Mouse (Mus musculus): ENCODE measurements at regions not wholly inside any gene's neighbourhood (a gene's known extent, or its start where the extent isn't known, plus 50 kb on each side); places are given as distances from the start of the nearest gene placed in this dataset.
A peak's percentile ranks its signal among the peaks of the same experiment; 100 is the strongest.

DNA sequence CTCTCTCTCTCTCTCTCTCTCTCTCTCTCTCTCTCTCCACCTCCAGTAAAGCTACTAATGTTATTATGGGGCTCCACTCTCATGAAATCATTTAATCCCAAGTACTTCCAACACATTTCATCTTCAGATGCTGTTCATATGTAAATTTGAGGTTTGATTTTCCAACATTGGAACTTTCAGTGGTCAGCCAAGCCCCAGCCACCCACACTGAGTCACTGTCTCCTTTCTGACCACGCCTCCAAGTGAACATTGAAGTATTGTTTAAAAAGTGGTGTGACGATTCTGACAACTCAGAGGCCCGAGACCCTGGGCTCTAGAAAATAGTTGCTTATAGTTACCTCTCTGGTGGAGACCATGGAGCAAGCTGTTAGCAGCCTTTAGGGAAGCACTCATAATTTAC is 313.3 kb downstream of the Qdpr start:
- DNase-seq (ENCODE audit: low spot score in 2 of 2) = no peak

DNA sequence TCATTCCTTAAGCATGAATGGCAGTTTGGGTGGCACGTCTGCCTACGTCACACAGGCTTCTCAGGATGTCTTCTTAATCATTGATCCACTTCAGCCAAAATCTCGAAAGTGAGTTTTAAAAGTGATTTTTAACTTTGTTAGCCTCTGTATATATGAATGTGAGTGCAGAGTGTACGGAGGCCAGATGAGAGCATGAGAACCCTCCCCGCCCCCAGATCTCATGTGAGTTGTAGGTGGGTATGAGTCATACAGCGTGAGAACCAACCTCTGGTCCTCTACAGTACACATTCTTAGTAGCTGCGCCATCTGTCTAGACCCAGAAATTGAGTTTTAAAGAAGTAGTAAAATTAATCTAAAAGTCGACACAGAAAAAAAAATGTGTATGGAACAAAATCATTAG is 322.1 kb downstream of the Qdpr start:
- no peak for DNase-seq (ENCODE audit: low spot score in 2 of 2)

DNA sequence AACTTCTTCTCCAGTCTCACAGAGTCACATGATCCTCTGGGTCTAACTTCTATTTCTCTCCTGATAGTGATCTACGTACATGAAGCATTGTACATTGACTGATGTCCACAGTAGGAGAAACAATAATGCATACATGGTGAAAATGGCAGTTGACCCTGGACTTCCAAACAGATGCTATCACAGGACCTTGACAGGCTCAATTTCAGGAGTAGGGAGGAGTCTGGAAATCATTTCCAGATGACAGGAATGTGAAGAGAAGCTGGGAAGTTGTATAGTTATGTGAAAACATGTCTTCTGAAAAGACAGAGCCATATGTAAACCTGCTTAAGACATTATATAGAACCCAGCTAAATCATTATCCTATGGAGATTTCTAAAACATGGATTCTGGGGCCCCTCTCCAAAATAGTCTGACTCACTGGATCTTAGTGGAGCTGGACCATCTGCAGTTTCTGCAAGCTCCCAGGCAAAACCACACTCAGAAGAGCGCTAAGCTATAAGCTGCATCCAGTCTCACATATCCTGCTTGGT is 322.3 kb upstream of the Ldb2 start:
- DNase-seq (ENCODE audit: low spot score in 2 of 2) = no peak

DNA sequence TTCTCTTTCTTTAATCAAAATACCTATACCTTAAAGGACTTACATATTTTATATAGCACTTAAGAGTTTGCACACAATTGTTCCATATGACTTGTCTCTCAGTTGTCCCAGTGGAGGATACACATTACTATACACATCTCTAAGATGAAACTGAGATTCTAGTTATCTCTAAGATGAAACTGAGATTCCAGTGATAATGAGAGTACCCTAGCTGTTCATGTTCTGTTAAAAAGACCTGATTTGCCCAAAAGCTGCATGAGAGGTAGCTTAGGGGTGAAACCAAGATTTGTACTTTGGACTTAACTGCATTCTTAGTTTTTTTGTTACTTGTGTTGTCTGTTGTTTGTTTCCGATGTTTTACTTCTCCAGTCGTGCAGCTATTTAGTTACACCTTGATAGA is 320.3 kb upstream of the Ldb2 start:
- DNase-seq (ENCODE audit: low spot score in 2 of 2) = no peak

DNA sequence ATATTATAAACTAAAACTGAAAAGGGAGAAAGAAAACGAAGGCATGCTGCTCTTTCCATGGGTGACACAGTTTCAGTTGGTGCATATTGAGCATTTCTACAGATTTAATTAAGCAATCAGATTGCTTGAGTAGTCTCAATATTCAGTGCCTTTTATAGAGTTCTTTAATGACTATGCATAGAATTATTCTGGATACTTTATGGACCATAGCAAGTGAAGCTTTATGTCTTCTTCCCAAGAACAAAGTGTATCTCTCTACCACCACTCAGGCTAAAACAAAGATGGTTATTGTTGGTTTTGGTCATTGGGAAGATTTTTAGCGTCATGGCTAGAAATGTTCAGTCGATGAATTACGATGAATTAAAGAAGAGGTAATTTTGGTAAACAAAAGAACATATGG is 311.8 kb upstream of the Ldb2 start:
- no peak for DNase-seq (ENCODE audit: low spot score in 2 of 2)

DNA sequence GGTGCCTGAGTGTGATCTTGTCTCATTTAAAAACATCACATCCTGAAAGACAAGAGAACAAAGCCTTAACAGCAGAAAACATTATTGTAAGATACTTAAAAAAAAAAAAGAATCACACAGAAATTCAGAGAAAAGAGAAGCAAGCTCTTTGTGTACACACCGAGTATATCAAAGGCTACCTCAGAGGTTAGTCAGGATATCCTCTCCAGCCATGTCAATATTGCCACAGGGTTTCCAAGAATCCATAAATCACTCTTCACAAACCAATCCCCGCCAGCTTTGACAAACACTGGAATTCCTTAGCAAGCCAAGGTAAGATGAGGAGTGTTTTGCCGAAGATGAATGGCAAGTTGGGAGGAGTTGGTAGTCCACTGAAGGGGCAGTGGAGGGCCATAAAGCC is 311.3 kb upstream of the Ldb2 start:
- DNase-seq (ENCODE audit: low spot score in 2 of 2) = no peak

DNA sequence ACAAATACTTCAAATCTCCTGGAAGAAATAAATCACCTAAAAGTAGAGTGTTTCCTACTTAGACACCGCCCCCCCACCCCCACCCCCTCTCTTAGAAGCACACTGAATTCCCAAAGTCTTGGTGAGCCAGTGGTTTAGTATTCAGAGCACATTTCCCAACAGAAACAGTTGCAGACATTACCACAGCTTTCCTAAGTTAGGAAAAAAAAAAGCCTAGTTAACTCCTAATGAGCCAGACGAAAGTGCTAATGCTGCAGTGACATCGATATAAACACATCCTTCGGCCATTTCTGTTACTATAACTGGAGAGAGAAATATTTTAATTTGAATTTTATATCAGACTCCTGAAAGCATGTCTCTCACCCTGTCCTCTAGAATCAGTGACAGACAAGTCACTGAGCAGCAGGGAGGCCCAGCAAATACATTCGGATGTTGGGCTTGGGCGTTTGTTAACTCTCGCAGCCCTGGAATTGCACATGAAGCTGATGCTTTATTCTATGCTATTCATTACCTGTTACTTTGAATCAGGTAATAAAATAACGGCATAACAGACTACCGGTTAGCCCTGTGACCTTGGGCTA is 305.8 kb upstream of the Ldb2 start:
- no peak for DNase-seq (ENCODE audit: low spot score in 2 of 2)

DNA sequence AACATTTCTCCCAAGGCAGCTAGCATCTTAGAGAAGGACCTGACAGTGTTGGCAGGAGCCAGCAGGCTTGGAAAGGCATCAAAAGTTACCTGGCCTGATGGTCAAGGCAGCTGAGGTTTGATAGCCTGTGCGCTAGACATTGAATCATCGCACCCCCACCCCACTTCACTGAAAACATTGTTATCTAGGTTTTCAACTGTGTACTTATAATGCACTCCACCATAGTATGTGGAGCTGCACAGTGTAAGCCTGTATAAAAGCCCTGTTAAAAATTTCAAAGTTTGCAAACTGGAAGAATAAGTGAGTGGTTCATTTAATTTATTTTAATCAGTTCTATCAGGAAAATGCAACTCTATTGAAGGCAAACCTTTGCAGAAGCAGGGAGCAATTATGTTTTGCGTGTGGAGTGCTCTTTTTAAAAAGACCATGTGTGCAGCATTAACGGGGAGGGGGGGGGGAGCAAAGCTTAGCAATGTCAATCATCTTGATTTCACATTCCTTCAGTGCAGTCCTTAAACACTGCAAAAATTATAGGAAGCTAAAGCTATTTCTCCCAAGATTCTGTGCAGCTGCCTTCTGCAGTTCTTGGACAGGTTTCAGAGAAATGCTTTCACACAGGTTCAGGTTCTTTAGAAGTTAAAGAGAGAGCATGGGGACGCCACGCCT is 304.4 kb upstream of the Ldb2 start:
- DNase-seq (ENCODE audit: low spot score in 2 of 2) = no peak

DNA sequence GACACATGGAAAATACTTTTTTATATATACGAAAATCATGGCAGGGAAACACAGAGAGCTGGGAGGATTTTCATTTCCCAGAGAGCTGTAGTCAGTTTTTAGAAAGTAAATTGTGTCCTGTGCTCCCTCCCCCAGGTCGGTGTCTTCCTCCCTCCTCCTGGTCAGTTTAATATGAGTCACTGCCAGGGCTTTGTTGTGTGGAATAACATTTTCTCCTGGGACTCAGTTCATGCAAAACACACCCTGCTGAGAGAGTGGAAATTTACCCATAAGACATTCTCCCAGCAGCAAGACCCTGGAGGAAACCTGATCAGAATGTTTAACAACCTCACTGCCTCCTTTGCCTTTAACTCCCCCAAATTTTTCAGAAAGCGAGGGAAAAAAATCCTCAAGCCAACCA is 303.2 kb upstream of the Ldb2 start:
- peak in 1 of 2 experiments; percentile 3 for DNase-seq (ENCODE audit: low spot score in 2 of 2)

DNA sequence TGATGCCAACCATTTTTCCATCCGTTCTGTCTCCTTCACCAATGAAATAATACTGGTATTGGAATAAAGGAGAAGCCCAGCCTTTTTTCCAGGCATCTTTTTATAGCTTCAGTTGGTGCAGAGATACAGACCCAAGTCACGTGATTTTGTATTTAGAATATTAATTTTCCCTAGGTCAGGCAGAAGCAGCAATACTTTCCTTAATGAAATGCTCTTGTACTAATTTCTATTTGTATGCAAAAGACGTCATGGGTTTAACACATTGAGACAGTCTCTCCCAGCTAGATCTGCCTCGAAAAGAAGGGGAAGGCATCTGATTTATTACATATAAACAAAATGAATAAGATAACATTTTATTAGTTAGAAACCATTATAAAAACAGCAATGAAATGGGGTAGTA is 302.3 kb upstream of the Ldb2 start:
- no peak for DNase-seq (ENCODE audit: low spot score in 2 of 2)

DNA sequence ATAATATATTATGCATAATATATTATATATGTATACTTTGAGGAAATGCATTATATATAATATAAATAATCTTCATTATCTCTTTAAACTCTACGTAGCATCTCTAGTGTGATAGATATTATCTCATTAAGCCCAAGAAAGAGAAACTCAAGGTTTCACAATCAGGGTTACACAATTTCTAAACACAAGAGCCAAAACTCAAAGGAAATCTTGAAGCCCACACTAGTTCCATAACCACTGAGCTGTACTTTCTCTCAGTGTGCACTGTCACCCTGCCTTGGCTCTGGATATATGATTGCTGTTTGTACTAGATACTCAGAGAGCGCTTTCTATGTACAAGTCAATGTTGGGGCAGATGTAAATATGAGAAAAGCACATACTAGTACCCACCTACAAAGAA is 299.6 kb upstream of the Ldb2 start:
- DNase-seq (ENCODE audit: low spot score in 2 of 2) = no peak

DNA sequence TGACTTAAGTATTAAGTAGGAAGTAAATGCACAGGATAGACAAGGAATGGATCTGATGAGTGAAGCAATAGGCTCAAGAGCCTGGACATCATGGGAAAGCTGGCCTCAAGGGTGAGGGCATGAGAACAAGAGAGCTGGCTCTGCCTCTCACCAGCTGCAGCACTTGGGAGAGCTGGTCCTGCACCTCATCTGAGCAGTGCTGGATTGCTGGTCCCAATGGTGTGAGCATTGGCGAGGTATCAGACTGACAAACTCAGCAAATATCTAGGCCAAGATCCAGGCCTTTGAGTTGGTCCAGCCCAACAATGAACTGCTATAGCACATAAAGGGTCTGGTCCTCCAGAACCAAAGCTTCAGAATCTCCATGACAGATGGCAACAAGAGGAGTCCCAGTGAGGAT is 298.5 kb upstream of the Ldb2 start:
- no peak for DNase-seq (ENCODE audit: low spot score in 2 of 2)

DNA sequence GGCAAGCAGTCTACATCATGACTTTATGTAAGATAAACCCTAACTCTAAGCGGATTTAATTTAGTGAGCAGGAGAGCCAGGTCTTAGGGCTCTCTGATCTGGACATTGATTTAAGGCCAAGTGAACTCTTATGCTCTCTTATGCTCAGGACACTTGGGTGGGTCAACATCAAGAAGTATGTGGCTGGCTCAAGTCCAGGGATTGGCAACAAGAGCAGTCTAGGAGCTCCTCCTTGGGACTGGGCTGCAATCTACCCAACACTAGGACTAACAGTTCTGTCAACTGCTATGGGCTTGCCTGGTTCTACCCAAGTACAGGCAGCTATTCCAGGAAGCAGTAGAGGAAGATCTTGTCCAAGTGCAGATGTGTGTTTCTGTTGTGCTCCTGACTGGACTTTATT is 285.3 kb upstream of the Ldb2 start:
- no peak for DNase-seq (ENCODE audit: low spot score in 2 of 2)

DNA sequence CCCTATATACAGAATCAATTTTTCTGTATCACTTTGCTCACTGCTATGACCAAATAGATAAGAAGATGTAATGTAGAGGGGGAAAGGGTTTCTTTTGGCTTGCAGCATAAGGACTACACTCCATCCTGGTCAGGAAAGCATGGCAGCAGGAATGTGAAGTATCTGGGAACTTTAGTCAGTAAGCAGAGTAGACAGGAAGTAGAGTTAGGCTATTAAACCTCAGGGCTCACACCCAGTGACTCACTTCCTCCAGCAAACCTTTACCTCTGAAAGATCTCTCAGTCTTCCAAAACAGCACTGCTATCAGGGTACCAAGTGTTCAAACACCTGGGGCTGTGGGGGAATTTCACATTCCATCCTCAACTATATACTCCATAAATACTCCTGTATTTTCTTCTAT is 283.1 kb upstream of the Ldb2 start:
- no peak for DNase-seq (ENCODE audit: low spot score in 2 of 2)

DNA sequence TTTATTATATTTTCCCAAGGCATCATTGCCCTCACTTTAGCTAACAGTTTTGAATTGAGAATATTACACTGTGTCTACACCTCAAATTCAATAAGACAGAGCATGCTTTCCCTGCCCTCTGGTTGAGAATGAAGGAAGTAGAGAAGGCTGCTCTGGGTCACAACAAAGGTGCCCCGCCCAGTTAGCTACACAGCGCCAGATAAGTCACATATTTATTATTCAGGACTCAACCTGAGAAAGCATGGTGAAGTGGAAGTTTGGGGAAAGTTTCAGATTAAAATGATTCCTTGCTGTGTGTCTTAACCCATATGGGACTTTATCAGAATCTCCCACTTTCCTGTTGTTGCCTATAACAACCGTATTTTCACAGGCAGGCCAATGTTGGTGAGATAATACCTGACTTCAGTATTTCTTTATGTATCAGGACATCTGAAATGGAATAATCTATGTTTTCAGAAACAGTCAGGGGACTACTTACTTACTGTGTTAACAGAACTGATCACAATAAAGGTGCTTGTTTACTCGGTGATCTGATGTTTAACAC is 276.9 kb upstream of the Ldb2 start:
- no peak for DNase-seq (ENCODE audit: low spot score in 2 of 2)

DNA sequence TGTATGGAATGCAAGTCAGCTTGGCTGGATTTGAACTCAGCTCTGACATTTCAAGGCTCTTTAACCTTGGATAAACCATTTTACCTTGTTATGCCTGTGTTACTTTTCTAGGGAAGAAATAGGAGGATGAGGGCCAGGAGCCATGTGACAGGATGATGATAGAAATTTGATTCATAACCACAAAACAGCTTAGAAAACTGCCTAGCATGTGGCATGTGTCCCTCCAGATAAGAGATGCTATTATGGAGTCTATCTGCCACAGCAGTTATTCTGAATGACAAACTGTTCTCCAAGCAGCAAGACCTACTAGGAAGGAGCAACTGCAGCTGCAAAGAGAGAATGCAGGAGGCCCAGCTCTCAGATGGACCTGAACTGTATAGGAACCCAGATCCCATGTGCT is 275.7 kb upstream of the Ldb2 start:
- no peak for DNase-seq (ENCODE audit: low spot score in 2 of 2)

DNA sequence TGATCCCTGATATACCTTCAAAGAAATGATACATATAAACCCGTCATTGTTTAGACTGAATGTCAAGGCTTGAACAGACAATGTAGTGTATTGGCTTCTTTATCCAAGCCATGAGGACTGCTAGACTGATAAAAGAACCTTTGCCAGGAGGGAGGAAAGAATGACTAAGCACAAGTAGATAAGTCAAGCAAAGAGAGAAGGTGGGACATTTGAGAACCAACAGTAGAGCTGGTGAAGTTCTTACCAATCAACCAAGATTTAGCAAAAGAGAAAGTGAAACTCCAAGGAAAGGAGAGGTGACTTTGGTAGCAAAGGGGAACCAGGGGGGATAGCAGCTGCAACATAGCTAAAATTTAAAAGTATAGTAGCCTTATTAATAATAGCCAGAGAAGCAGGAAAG is 273.0 kb upstream of the Ldb2 start:
- no peak for DNase-seq (ENCODE audit: low spot score in 2 of 2)

DNA sequence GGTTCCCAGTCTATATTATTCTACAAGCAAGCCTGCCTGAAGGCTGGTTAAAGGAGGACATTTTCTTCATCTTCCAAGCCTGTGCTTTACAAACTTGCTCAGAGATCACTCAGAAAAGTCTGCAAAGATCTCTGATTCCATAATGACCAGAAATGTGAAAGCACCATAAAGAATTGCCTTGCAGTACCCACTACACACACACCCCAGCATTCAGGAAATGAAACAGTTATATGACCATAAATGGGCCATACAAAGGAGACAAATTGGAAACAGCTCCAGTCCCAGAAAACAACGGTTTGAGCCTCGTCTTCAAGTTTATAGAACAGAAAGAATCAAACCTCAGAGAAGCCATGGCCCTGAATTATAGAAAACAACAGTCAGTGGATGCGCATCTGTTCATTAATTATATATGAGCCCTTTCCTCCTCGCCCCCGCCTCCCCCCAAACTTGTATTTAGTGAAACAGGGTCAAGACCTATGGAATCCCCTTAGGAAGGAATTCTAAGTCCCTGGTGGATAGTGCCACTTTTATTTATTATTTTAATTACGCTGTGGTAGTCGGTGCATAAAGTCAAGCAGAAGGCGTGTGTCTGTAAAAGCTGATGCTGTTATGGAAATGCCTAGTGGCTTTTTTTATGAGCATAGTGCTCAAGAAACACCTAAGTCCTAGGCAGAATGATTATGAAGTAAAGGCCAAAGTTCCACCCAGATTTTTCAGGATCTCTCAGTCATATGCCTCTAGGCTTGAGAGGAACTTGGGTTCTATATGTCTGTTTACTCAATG is 266.6 kb upstream of the Ldb2 start:
- DNase-seq (ENCODE audit: low spot score in 2 of 2) = no peak

DNA sequence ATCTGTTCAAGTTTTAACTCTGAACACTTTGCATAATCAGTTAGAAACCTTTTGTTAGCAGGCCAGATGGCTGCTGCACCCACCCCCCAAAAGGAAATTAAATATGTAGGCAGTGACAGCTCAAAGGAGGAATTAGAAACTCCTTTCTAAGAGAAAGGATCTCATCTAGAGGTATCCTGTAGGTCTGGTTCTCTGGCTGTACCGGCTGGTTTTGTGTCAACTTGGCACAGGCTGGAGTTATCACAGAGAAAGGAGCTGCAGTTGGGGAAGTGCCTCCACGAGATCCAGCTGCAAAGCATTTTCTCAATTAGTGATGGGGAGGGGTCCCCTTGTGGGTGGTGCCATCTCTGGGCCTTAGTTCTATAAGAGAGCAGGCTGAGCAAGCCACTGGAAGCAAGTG is 263.1 kb upstream of the Ldb2 start:
- no peak for DNase-seq (ENCODE audit: low spot score in 2 of 2)

DNA sequence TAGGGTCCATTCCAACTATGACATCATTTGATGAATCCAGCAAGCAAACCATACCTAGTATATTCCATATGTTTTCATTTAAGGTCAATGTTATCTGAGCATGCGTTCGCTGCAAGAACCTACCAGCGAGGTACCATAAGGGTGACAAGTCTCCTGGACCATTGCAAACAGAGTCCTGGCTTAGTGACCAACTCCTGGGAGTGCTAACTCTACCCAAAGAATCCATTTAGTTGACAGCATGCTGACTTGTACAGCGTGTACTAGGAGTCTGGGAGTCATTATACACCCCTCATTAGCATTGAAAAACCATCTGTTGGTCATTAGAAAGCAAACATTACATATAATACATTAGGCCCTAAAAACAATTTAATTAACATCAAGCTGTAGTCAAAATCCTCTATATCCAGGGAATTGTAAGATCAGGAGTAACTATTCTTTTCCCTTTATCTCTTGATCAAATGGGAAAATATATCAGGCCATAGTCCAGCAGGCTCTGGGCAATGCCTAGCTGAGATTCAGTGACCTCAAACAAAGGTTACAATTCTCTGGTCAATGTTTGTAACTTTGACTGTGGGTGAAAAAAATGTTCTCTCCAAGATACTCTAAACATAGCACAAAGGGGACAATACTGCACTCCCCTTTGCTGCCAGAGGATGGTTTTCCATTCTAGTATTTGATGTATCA is 255.9 kb upstream of the Ldb2 start:
- no peak for DNase-seq (ENCODE audit: low spot score in 2 of 2)

DNA sequence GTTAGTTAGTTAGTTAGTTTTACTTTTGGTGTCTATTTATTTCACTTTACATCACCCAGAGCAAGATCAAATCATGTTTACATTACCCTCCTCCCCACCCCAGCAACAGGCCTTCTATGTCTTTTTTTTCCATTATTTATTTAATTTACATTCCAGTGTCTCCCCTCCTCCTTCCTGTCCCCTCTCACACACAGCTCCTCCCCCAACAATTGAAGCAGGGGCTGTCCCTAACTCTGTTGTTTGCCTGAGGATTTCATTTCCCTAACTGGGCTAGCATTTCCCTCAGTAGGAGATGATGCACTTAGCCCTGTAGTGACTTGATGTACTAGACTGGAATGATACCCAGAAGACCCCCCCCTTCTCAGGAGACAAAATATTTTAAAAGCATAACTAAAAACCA is 249.9 kb upstream of the Ldb2 start:
- no peak for DNase-seq (ENCODE audit: low spot score in 2 of 2)

DNA sequence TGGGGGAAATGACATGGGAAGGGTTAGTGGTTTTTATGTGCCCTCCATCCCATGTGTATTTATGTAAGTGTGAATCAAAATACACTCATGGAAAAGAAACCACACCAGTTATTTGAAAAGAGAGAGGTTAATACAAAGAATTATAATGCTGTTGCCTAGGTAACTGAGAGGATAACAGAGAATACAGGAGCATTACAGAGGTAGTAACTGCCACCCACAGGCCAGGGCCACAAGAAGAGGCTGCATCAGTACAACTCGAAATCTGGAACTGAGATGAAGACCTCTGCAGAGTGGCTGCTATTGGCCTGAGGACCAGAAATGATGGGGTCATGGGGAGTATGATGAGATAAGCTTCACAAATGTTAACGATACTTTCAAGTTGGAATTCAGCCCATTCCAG is 243.4 kb upstream of the Ldb2 start:
- DNase-seq (ENCODE audit: low spot score in 2 of 2) = no peak

Data from urinary bladder, postnatal 36 days (tissue).